Mouse (Mus musculus) retina, postnatal 7 days (tissue): ENCODE measurements at regions not wholly inside any gene's neighbourhood (a gene's known extent, or its start where the extent isn't known, plus 50 kb on each side); places are given as distances from the start of the nearest gene placed in this dataset.

ENCODE experiments used
- DNase-seq: peaks from one replicate; pipeline ENCODE4 v3.0.0-alpha.2; 2012; ENCODE audit warnings: low read depth, low spot score

GRCm38 (mm10) chr5:97223238-97223857 is 112.0 kb upstream of the Paqr3 start:
- peak; percentile 11 for DNase-seq

- DNase-seq: no peak
Measured at GRCm38 (mm10) chr5:97222489-97223237, 111.3 kb upstream of the Paqr3 start.

GRCm38 (mm10) chr5:97218712-97219111 is 107.3 kb upstream of the Paqr3 start:
- no peak for DNase-seq

- no peak for DNase-seq
Measured at GRCm38 (mm10) chr5:97205606-97206005, 94.2 kb upstream of the Paqr3 start.

- no peak for DNase-seq
Measured at GRCm38 (mm10) chr5:97204337-97204736, 92.9 kb upstream of the Paqr3 start.

GRCm38 (mm10) chr5:97203646-97204045 is 92.2 kb upstream of the Paqr3 start:
- no peak for DNase-seq

- no peak for DNase-seq
Measured at GRCm38 (mm10) chr5:97202557-97202956, 91.2 kb upstream of the Paqr3 start.

GRCm38 (mm10) chr5:97200655-97201054 is 89.3 kb upstream of the Paqr3 start:
- no peak for DNase-seq

GRCm38 (mm10) chr5:97195281-97195660 is 83.9 kb upstream of the Paqr3 start:
- peak; percentile 6 for DNase-seq

GRCm38 (mm10) chr5:97194656-97195280 is 83.4 kb upstream of the Paqr3 start:
- DNase-seq: peak; percentile 2

- no peak for DNase-seq
Measured at GRCm38 (mm10) chr5:97192656-97193055, 81.3 kb upstream of the Paqr3 start.

- no peak for DNase-seq
Measured at GRCm38 (mm10) chr5:97190695-97191094, 79.3 kb upstream of the Paqr3 start.

- DNase-seq: no peak
Measured at GRCm38 (mm10) chr5:97184512-97184911, 73.1 kb upstream of the Paqr3 start.

GRCm38 (mm10) chr5:97181249-97181648 is 69.9 kb upstream of the Paqr3 start:
- DNase-seq: no peak

- no peak for DNase-seq
Measured at GRCm38 (mm10) chr5:97174446-97174845, 63.0 kb upstream of the Paqr3 start.

- DNase-seq: no peak
Measured at GRCm38 (mm10) chr5:97167401-97168249, 56.2 kb upstream of the Paqr3 start.

- no peak for DNase-seq
Measured at GRCm38 (mm10) chr5:97166128-97166883, 54.9 kb upstream of the Paqr3 start.
